Mouse (Mus musculus): ENCODE results near the gene Sox1.

DNA sequence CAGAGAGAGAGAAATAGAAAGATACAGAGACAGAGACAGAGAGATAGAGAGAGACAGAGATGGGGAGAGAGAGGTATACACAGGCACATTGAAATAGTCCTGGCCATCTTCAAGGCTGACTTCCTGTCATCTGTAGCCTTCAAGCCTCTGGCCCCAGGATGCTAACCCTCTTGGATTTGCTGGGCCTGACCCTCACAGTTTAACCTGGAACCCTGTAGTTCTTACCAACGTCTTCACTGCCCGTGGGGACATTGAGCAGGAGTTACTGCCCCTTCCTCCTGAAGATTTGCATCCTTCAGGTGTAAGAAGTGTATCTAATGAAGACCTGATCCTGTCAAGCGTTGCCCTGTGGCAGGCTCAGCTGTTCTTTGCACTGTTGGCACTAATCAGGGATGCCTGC is 14.0 kb upstream of the Sox1 start:
- TF ChIP-seq CTCF (IDR thresholded peaks at IDR 0.05; ENCODE audit: low read depth, low read length) (no peak), POLR2AphosphoS5 (IDR thresholded peaks at IDR 0.05; ENCODE audit: insufficient replicate concordance, low read depth, low read length) (no peak)

Data from G1E (cell line).